In the genomic region with DNA sequence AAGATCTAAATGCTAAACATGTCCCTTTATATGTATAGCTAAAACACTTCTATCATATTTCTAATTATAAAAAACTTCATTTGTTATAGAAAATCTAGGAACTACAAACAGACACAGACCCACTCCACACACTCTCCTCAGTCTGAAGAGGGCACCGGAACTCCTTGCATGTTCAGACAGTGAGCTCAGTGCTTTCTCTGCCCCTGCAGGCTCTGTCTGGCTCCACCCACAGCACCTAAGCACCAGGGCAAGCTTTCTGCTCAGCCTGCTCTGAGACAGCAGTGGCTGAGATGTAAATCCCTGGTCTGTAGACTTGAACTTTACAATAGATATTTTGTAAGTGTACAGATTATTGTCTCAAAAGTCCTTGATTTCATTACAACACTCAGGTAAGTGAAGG, we compare ENCODE assay signal across 22 mouse cellular contexts. TPM values are rescaled to one million over a fixed set of nuclear protein-coding genes. Genes with fewer than 3 reads are reported as not detected.
A peak's percentile ranks its signal among the peaks of the same experiment; 100 is the strongest.
DNase-seq lines count a peak whose midpoint lies in the region; ATAC-seq and TF ChIP-seq lines count a peak whose summit lies in the region.
"Had no signal": no experiment of that assay in that cellular context is flagged by ENCODE, and none has a peak within 500 bp of the region (broad histone marks: within the 10 kb centered on the region; RNA-seq: fewer than 3 reads in every experiment).

No protein-coding gene starts in this region.

- H3K36me3 ChIP-seq in heart, embryonic 15.5 days: peaks cover 32% of the 10 kb centered on the region
- H3K36me3 ChIP-seq in lung, embryonic 14.5 days (ENCODE audit: insufficient read depth): peaks cover 62% of the 10 kb centered on the region
- H3K36me3 ChIP-seq in hindbrain, postnatal 0 days (ENCODE audit: insufficient read depth, low read length): peaks cover 38% of the 10 kb centered on the region

- H3K27me3 ChIP-seq in heart, embryonic 15.5 days: no peaks in the 10 kb centered on the region
- no peaks in the 10 kb centered on the region for H3K27me3 ChIP-seq in lung, embryonic 14.5 days (ENCODE audit: insufficient read depth, low read length)
- no peaks in the 10 kb centered on the region for H3K27me3 ChIP-seq in hindbrain, postnatal 0 days (ENCODE audit: insufficient read depth, low read length)
- H3K27me3 ChIP-seq in cerebellum, adult 2 months (ENCODE audit: control insufficient read depth, insufficient read depth, low read length): no peaks in the 10 kb centered on the region
- H3K27me3 ChIP-seq: midbrain, embryonic 13.5 days had no signal

- H3K4me3 ChIP-seq in heart, embryonic 15.5 days: no peak overlapping the region
- H3K4me3 ChIP-seq in lung, embryonic 14.5 days (ENCODE audit: low read depth, low read length): no peak overlapping the region
- H3K4me3 ChIP-seq in hindbrain, postnatal 0 days (ENCODE audit: low read length): no peak overlapping the region
- H3K4me3 ChIP-seq in cerebellum, adult 2 months (replicated peaks; ENCODE audit: insufficient read depth, low read depth, low read length): no peak overlapping the region
- H3K4me3 ChIP-seq: erythroblast, embryonic 14.5 days; midbrain, embryonic 13.5 days; myocyte had no signal

- peaks cover 20% of the 10 kb centered on the region for H3K4me1 ChIP-seq in heart, embryonic 15.5 days (replicated peaks)
- no peaks in the 10 kb centered on the region for H3K4me1 ChIP-seq in lung, embryonic 14.5 days (ENCODE audit: insufficient read depth)
- no peaks in the 10 kb centered on the region for H3K4me1 ChIP-seq in hindbrain, postnatal 0 days (ENCODE audit: insufficient read depth, low read length)
- no peaks in the 10 kb centered on the region for H3K4me1 ChIP-seq in cerebellum, adult 2 months (ENCODE audit: control insufficient read depth, insufficient read depth, low read length)
- H3K4me1 ChIP-seq: midbrain, embryonic 13.5 days had no signal

- no peak for TF ChIP-seq POLR2A in cerebellum, adult 2 months (IDR thresholded peaks at IDR 0.05; ENCODE audit: borderline replicate concordance, insufficient read depth, low read length)

- no peak for ATAC-seq in heart, embryonic 15.5 days (replicated peaks; ENCODE audit: insufficient number of reproducible peaks, insufficient read depth, low FRiP score, low read depth)
- 0 out of 2 replicates have a peak, but pooled peaks have one; percentile 55 for ATAC-seq in lung, embryonic 14.5 days (ENCODE audit: insufficient read depth)
- no peak for ATAC-seq in hindbrain, postnatal 0 days
- ATAC-seq: forebrain, embryonic 14.5 days; midbrain, embryonic 13.5 days had no signal

- DNase-seq in heart, adult 11 months: no peak
- DNase-seq in urinary bladder, postnatal 36 days (ENCODE audit: low spot score in 2 of 2): peak; percentile 12 to 36
- DNase-seq in urinary bladder, adult 2 months (ENCODE audit: low spot score): no peak
- peak; percentile 57 for DNase-seq in lung, embryonic 14.5 days
- peak; percentile 15 for DNase-seq in yolk sac, embryonic 10.5 days (ENCODE audit: low spot score)
- no peak for DNase-seq in hindbrain, postnatal 0 days (ENCODE audit: low spot score)
- no peak for DNase-seq in cerebellum, adult 2 months
- DNase-seq: adrenal gland, adult 2 months; cerebellum, postnatal 10 days; retina, postnatal 1 day had no signal

- TF ChIP-seq CTCF in lung, embryonic 14.5 days (IDR thresholded peaks at IDR 0.05; ENCODE audit: low read depth): no peak
- no peak for TF ChIP-seq CTCF in hindbrain, postnatal 0 days (IDR thresholded peaks at IDR 0.05; ENCODE audit: low read depth)
- no peak for TF ChIP-seq CTCF in cerebellum, adult 2 months (IDR thresholded peaks at IDR 0.05; ENCODE audit: borderline replicate concordance, insufficient read depth, low read depth, low read length)

- no peak overlapping the region for H3K9ac ChIP-seq in heart, embryonic 15.5 days
- H3K9ac ChIP-seq in lung, embryonic 14.5 days: no peak overlapping the region
- H3K9ac ChIP-seq in hindbrain, postnatal 0 days (replicated peaks; ENCODE audit: low read length): no peak overlapping the region
- H3K9ac ChIP-seq: midbrain, embryonic 13.5 days had no signal

- H3K9me3 ChIP-seq in heart, embryonic 15.5 days (replicated peaks): no peaks in the 10 kb centered on the region
- no peaks in the 10 kb centered on the region for H3K9me3 ChIP-seq in lung, embryonic 14.5 days (ENCODE audit: low read depth, low read length)
- H3K9me3 ChIP-seq in hindbrain, postnatal 0 days (ENCODE audit: low read length): no peaks in the 10 kb centered on the region
- H3K9me3 ChIP-seq: midbrain, embryonic 13.5 days had no signal

- no peak overlapping the region for H3K4me2 ChIP-seq in heart, embryonic 15.5 days
- no peak overlapping the region for H3K4me2 ChIP-seq in lung, embryonic 14.5 days
- H3K4me2 ChIP-seq in hindbrain, postnatal 0 days (ENCODE audit: low read depth, low read length): no peak overlapping the region
- H3K4me2 ChIP-seq: midbrain, embryonic 13.5 days had no signal

- 26% methylated on average over 1 of the region's 1 CpGs for WGBS in heart, embryonic 15.5 days
- 74% methylated on average over 1 of the region's 1 CpGs for WGBS in lung, embryonic 14.5 days
- WGBS in hindbrain, postnatal 0 days: 89% methylated on average over 1 of the region's 1 CpGs
- 92% methylated on average over 1 of the region's 1 CpGs for WGBS in cerebellum, adult 2 months

- H3K27ac ChIP-seq in heart, embryonic 15.5 days: peak overlapping the region; percentile 39; the same call in 1 of the 2 replicates
- H3K27ac ChIP-seq in lung, embryonic 14.5 days (ENCODE audit: low read depth): no peak overlapping the region
- no peak overlapping the region for H3K27ac ChIP-seq in hindbrain, postnatal 0 days
- no peak overlapping the region for H3K27ac ChIP-seq in cerebellum, adult 2 months (ENCODE audit: insufficient read depth, low read length)
- H3K27ac ChIP-seq: midbrain, embryonic 13.5 days had no signal

RNA-seq across cellular contexts. Expression of gene Sftpb, which starts 11.6 kb away (rescaled TPM):
- 2.1 and 6.4 TPM in 2 replicates for polyA plus RNA-seq in heart, embryonic 15.5 days (2015; fragmentation: Nextera tagmentation; extraction: Ambion mirVana)
- polyA plus RNA-seq in urinary bladder, adult 2 months (2012; rRNA removed): not detected in 2 replicates
- 30.4 and 33.5 TPM in 2 replicates for polyA plus RNA-seq in lung, embryonic 14.5 days (2014; fragmentation: Nextera tagmentation; extraction: Ambion mirVana)
- 1.4 TPM in 1 of 2 replicates, not detected in the other for total RNA-seq in hindbrain, postnatal 0 days (2014; rRNA removed)
- 0.18 and 0.29 TPM in 2 replicates for polyA plus RNA-seq in hindbrain, postnatal 0 days (2015; fragmentation: Nextera tagmentation; extraction: Ambion mirVana)
- polyA plus RNA-seq in cerebellum, adult 2 months (2012; rRNA removed): not detected in 2 replicates
- total RNA-seq: adrenal gland, adult 2 months; ES-E14; layer of hippocampus, postnatal 10 days; left cerebral cortex, postnatal 14 days; neutrophil, adult 5-6 weeks had no signal
- polyA plus RNA-seq: erythroblast, embryonic 14.5 days; forebrain, embryonic 14.5 days; hindbrain, embryonic 11.5 days; kidney, embryonic 14.5 days; limb, embryonic 14.5 days; midbrain, embryonic 13.5 days; myocyte had no signal

RNA-seq across cellular contexts. Expression of gene Usp39, which starts 28.9 kb away (rescaled TPM):
- polyA plus RNA-seq in heart, embryonic 15.5 days (2015; fragmentation: Nextera tagmentation; extraction: Ambion mirVana): 25.3 and 28.0 TPM in 2 replicates
- 23.6 and 24.0 TPM in 2 replicates for polyA plus RNA-seq in urinary bladder, adult 2 months (2012; rRNA removed)
- 69.0 and 73.7 TPM in 2 replicates for polyA plus RNA-seq in lung, embryonic 14.5 days (2014; fragmentation: Nextera tagmentation; extraction: Ambion mirVana)
- total RNA-seq in hindbrain, postnatal 0 days (2014; rRNA removed): 59.3 and 64.6 TPM in 2 replicates
- polyA plus RNA-seq in hindbrain, postnatal 0 days (2015; fragmentation: Nextera tagmentation; extraction: Ambion mirVana): 33.1 and 34.1 TPM in 2 replicates
- polyA plus RNA-seq in cerebellum, adult 2 months (2012; rRNA removed): 31.5 and 33.3 TPM in 2 replicates

RNA-seq across cellular contexts. Expression of gene 0610030E20Rik, which starts 31.1 kb away (rescaled TPM):
- 15.6 and 20.0 TPM in 2 replicates for polyA plus RNA-seq in heart, embryonic 15.5 days (2015; fragmentation: Nextera tagmentation; extraction: Ambion mirVana)
- 28.1 and 37.6 TPM in 2 replicates for polyA plus RNA-seq in urinary bladder, adult 2 months (2012; rRNA removed)
- polyA plus RNA-seq in lung, embryonic 14.5 days (2014; fragmentation: Nextera tagmentation; extraction: Ambion mirVana): 25.5 and 29.7 TPM in 2 replicates
- total RNA-seq in hindbrain, postnatal 0 days (2014; rRNA removed): 8.7 and 12.3 TPM in 2 replicates
- polyA plus RNA-seq in hindbrain, postnatal 0 days (2015; fragmentation: Nextera tagmentation; extraction: Ambion mirVana): 15.2 and 15.9 TPM in 2 replicates
- polyA plus RNA-seq in cerebellum, adult 2 months (2012; rRNA removed): 25.1 and 26.1 TPM in 2 replicates

RNA-seq across cellular contexts. Expression of gene Tmem150a, which starts 39.2 kb away (rescaled TPM):
- 11.1 and 12.8 TPM in 2 replicates for polyA plus RNA-seq in heart, embryonic 15.5 days (2015; fragmentation: Nextera tagmentation; extraction: Ambion mirVana)
- 26.6 and 27.0 TPM in 2 replicates for polyA plus RNA-seq in urinary bladder, adult 2 months (2012; rRNA removed)
- 10.3 and 10.4 TPM in 2 replicates for polyA plus RNA-seq in lung, embryonic 14.5 days (2014; fragmentation: Nextera tagmentation; extraction: Ambion mirVana)
- total RNA-seq in hindbrain, postnatal 0 days (2014; rRNA removed): 23.6 and 35.3 TPM in 2 replicates
- polyA plus RNA-seq in hindbrain, postnatal 0 days (2015; fragmentation: Nextera tagmentation; extraction: Ambion mirVana): 12.2 and 15.3 TPM in 2 replicates
- 19.5 and 19.8 TPM in 2 replicates for polyA plus RNA-seq in cerebellum, adult 2 months (2012; rRNA removed)

RNA-seq across cellular contexts. Expression of gene Rnf181, which starts 50.7 kb away (rescaled TPM):
- polyA plus RNA-seq in heart, embryonic 15.5 days (2015; fragmentation: Nextera tagmentation; extraction: Ambion mirVana): 76.8 and 86.0 TPM in 2 replicates
- polyA plus RNA-seq in urinary bladder, adult 2 months (2012; rRNA removed): 88.8 and 100 TPM in 2 replicates
- polyA plus RNA-seq in lung, embryonic 14.5 days (2014; fragmentation: Nextera tagmentation; extraction: Ambion mirVana): 105 and 116 TPM in 2 replicates
- 70.6 and 72.7 TPM in 2 replicates for total RNA-seq in hindbrain, postnatal 0 days (2014; rRNA removed)
- polyA plus RNA-seq in hindbrain, postnatal 0 days (2015; fragmentation: Nextera tagmentation; extraction: Ambion mirVana): 128 and 134 TPM in 2 replicates
- polyA plus RNA-seq in cerebellum, adult 2 months (2012; rRNA removed): 92.1 and 95.8 TPM in 2 replicates

Comparison
In these comparisons a context has a peak if more than half of its experiments do, and no peak if none do; other contexts are left out.
1. DNase-seq: peak in urinary bladder, postnatal 36 days (2 of 2), lung, embryonic 14.5 days (single experiment) and yolk sac, embryonic 10.5 days (single experiment); none in heart, adult 11 months (single experiment), urinary bladder, adult 2 months (single experiment), hindbrain, postnatal 0 days (single experiment) and cerebellum, adult 2 months (0 of 2).